Mouse (Mus musculus) common myeloid progenitor, adult 5-6 weeks (primary cell): Measurements from ENCODE around the gene Stag1. TPM values are rescaled to one million over a fixed set of nuclear protein-coding genes. Genes with fewer than 3 reads are reported as not detected.
"Not testable (repeated sequence)": the region's sequence is repeated elsewhere in the genome, so short reads cannot be mapped to it uniquely, and the experiment has no call there.

Experiments
- ATAC-seq: replicated peaks from 2 replicates; pipeline ENCODE4 v1.8.0; 2016; ENCODE audit warnings: low read depth, mild to moderate bottlenecking, moderate TSS enrichment, inconsistent platforms; ENCODE audit not compliant: poor library complexity, severe bottlenecking
- total RNA-seq: library from RNA; stranded (forward); fragments of 200-1000, 187-1606 nt; gene quantifications from 2 replicates; pipeline ENCODE4 v1.2.3, GENCODE M21; 2017

Gene Stag1
- total RNA-seq, 1 experiment from 2014 or later: 133 TPM

GRCm38 (mm10) chr9:100670151-100670550 is 72.6 kb downstream of the Stag1 start:
- ATAC-seq: 0 out of 2 replicates have a peak, but pooled peaks have one; percentile 25

- ATAC-seq: no peak
Measured at GRCm38 (mm10) chr9:100679036-100679435, 81.4 kb downstream of the Stag1 start.

GRCm38 (mm10) chr9:100682285-100682684 is 84.7 kb downstream of the Stag1 start:
- ATAC-seq: no peak

- no peak for ATAC-seq
Measured at GRCm38 (mm10) chr9:100685769-100686487, 88.3 kb downstream of the Stag1 start.

GRCm38 (mm10) chr9:100689765-100690316 is 92.2 kb downstream of the Stag1 start:
- no peak for ATAC-seq

GRCm38 (mm10) chr9:100692239-100692638 is 94.6 kb downstream of the Stag1 start:
- ATAC-seq: no peak

GRCm38 (mm10) chr9:100696537-100696936 is 98.9 kb downstream of the Stag1 start:
- ATAC-seq: no peak

- ATAC-seq: no peak
Measured at GRCm38 (mm10) chr9:100707644-100708043, 110.0 kb downstream of the Stag1 start.

GRCm38 (mm10) chr9:100711665-100712064 is 114.1 kb downstream of the Stag1 start:
- no peak for ATAC-seq

- ATAC-seq: not testable (repeated sequence)
Measured at GRCm38 (mm10) chr9:100724832-100725231, 127.2 kb downstream of the Stag1 start.

GRCm38 (mm10) chr9:100731839-100732238 is 134.2 kb downstream of the Stag1 start:
- no peak for ATAC-seq

- peak; percentile 64 for ATAC-seq
Measured at GRCm38 (mm10) chr9:100733907-100734440, 136.4 kb downstream of the Stag1 start.

- ATAC-seq: peak; percentile 67
Measured at GRCm38 (mm10) chr9:100735993-100736645, 138.5 kb downstream of the Stag1 start.

- peak; percentile 34; the same call in 1 of the 2 replicates for ATAC-seq
Measured at GRCm38 (mm10) chr9:100736646-100737031, 139.0 kb downstream of the Stag1 start.

GRCm38 (mm10) chr9:100777238-100777637 is 179.6 kb downstream of the Stag1 start:
- ATAC-seq: not testable (repeated sequence)

GRCm38 (mm10) chr9:100865984-100866383 is 268.4 kb downstream of the Stag1 start:
- peak; percentile 72 for ATAC-seq

- ATAC-seq: no peak
Measured at GRCm38 (mm10) chr9:100869635-100870034, 272.0 kb downstream of the Stag1 start.

GRCm38 (mm10) chr9:100896111-100896510 is 298.5 kb downstream of the Stag1 start:
- ATAC-seq: no peak

- no peak for ATAC-seq
Measured at GRCm38 (mm10) chr9:100898042-100898441, 300.4 kb downstream of the Stag1 start.

GRCm38 (mm10) chr9:100910352-100910751 is 312.8 kb downstream of the Stag1 start:
- no peak; the same call in 1 of the 2 replicates for ATAC-seq

- ATAC-seq: peak; percentile 54
Measured at GRCm38 (mm10) chr9:100917111-100917510, 319.5 kb downstream of the Stag1 start.
